Mouse (Mus musculus) urinary bladder, postnatal 25 days (tissue): ENCODE measurements around the gene 1700029I15Rik.

Experiments
- DNase-seq: peaks from one replicate; pipeline ENCODE4 v3.0.0; 2022; ENCODE audit warnings: low spot score

1700029I15Rik gene

GRCm38 (mm10) chr2:92427882-92428281, 45.5 kb downstream of the 1700029I15Rik start:
- peak; percentile 67 for DNase-seq

GRCm38 (mm10) chr2:92430089-92430488, 47.8 kb downstream of the 1700029I15Rik start:
- no peak for DNase-seq

- no peak for DNase-seq
These were observed 48.6 kb downstream of the 1700029I15Rik start for GRCm38 (mm10) chr2:92430723-92431541.

GRCm38 (mm10) chr2:92431611-92432179, 49.4 kb downstream of the 1700029I15Rik start:
- DNase-seq: no peak

GRCm38 (mm10) chr2:92432299-92433295, 50.3 kb downstream of the 1700029I15Rik start:
- DNase-seq: peak; percentile 70

GRCm38 (mm10) chr2:92433578-92434374, 51.4 kb downstream of the 1700029I15Rik start, which contains the start of gene Cry2:
Gene Cry2, minus strand, starts transcription at chr2:92434043.
- DNase-seq: peak; percentile 96

GRCm38 (mm10) chr2:92434375-92434745, 52.0 kb downstream of the 1700029I15Rik start:
- no peak for DNase-seq

- no peak for DNase-seq
These were observed 52.7 kb downstream of the 1700029I15Rik start for GRCm38 (mm10) chr2:92435023-92435422.
